Mouse (Mus musculus) Patski (cell line): ENCODE measurements around the gene Gm21860. TPM values are rescaled to one million over a fixed set of nuclear protein-coding genes. Genes with fewer than 3 reads are reported as not detected.
"Not testable (repeated sequence)": the region's sequence is repeated elsewhere in the genome, so short reads cannot be mapped to it uniquely, and the experiment has no call there.

ENCODE experiments used
- ATAC-seq: fragments of 100-300 bp; one replicate; pipeline ENCODE4 v1.8.0; 2021
- CTCF ChIA-PET: fragments of 350-600 bp; sonication (Branson Sonifier 250); formaldehyde crosslinking; loops from one replicate; lab custom pipeline; 2022; ENCODE audit warnings: inconsistent platforms; lab: Charles Lee
- POLR2A ChIA-PET: fragments of 350-600 bp; sonication (Branson Sonifier 250); formaldehyde crosslinking; loops from one replicate; lab custom pipeline; 2022; ENCODE audit warnings: antibody characterized with exemption, inconsistent platforms; lab: Charles Lee
- DNase-seq: peaks from one replicate; pipeline ENCODE4 v3.0.0-alpha.2; 2011; ENCODE audit warnings: low read depth, low spot score
- H3K27me3 ChIP-seq: fragments of 371-371 bp; one replicate; pipeline ENCODE4 v1.5.1; 2021
- CTCF ChIP-seq: fragments of 100-300 bp; IDR thresholded peaks from one replicate; pipeline ENCODE4 v1.5.1; 2021
- in situ Hi-C: fragments of 300-500 bp; cut with MboI; formaldehyde crosslinking; loops from 3 replicates; pipeline ENCODE4 v1.11.1; 2018; ENCODE audit warnings: low pct_unique_long_range_greater_than_20kb, mixed read lengths
- polyA plus RNA-seq: library from polyadenylated mRNA; unstranded; gene quantifications from one replicate; pipeline ENCODE4 v1.2.3, GENCODE M21; 2021

The Gm21860 gene
- polyA plus RNA-seq, 1 experiment from 2014 or later: not detected

GRCm38 (mm10) chrY:90738431-90738680, 16.3 kb downstream of the Gm21860 start:
- CTCF ChIA-PET: no interaction called here
- no peak for ATAC-seq
- no peaks in the 10 kb centered on the region for H3K27me3 ChIP-seq
- in situ Hi-C loops: no loop called here
- POLR2A ChIA-PET: no interaction called here
- no peak for TF ChIP-seq CTCF
- DNase-seq: no peak

- in situ Hi-C loops: no loop called here
- no peak for ATAC-seq
- no peak for DNase-seq
- H3K27me3 ChIP-seq: no peaks in the 10 kb centered on the region
- CTCF ChIA-PET: no interaction called here
- POLR2A ChIA-PET: no interaction called here
- no peak for TF ChIP-seq CTCF
Observed at GRCm38 (mm10) chrY:90737606-90738430, 16.8 kb downstream of the Gm21860 start.

GRCm38 (mm10) chrY:90736217-90737000, 18.2 kb downstream of the Gm21860 start:
- POLR2A ChIA-PET, in situ Hi-C loops, DNase-seq, H3K27me3 ChIP-seq, ATAC-seq, CTCF ChIA-PET: not testable (repeated sequence)

- H3K27me3 ChIP-seq, POLR2A ChIA-PET, CTCF ChIA-PET, ATAC-seq, DNase-seq, in situ Hi-C loops: not testable (repeated sequence)
Observed at GRCm38 (mm10) chrY:90735181-90735895, 19.3 kb downstream of the Gm21860 start.

- H3K27me3 ChIP-seq, POLR2A ChIA-PET, CTCF ChIA-PET, in situ Hi-C loops: not testable (repeated sequence)
- ATAC-seq: peak; percentile 63
- peak; percentile 79 for DNase-seq
Observed at GRCm38 (mm10) chrY:90734334-90734696, 20.3 kb downstream of the Gm21860 start.

DNA sequence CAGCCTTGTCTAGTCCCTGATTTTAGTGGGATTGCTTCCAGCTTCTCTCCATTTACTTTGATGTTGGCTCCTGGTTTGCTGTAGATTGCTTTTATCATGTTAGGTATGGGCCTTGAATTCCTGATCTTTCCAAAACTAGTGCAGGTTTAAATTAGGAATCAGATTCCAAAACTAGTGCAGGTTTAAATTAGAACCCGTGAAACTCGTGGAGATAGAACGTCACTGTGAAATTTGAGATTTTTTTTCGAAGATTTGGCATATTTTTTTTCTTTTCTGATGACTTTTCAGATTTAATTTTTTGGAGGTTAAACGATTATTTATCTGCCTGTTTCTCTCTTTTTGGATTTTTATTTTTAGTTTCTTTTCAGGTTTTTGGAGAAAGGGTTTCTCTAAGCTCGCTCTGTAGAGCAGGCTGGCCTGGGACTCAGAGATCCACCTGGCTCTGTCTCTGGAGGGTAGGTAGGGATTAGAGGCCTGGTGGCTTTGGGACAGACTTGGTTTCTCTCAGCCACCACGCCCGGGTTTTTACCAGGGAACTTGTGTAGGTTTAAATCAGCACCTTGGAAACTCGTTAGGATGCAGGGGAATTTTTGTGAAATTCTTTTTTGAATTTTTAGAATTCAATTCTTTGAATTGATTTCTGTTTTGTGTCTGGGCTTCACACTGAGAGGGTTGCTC, 20.8 kb downstream of the Gm21860 start:
- CTCF ChIA-PET, H3K27me3 ChIP-seq, ATAC-seq, in situ Hi-C loops, POLR2A ChIA-PET, DNase-seq: not testable (repeated sequence)

DNA sequence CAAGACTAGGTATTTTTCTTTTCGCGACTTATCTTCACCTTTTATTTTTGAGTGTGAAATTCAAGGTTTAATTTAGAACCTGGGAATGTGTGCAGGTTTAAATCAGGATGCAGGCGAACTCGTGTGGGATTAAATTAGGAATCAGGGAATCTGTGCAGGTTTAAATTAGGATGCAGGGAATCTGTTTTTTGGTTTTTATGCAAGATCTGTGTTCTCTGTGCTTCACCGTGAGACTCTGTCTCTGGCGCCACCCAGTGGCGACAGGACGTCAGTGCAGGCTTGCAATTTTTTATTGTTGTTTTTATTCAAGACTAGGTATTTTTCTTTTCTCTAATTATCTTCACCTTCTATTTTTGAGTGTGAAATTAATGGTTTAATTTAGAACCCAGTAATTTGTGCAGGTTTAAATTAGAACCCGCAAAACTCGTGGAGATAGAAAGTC, 22.5 kb downstream of the Gm21860 start:
- CTCF ChIA-PET, POLR2A ChIA-PET, in situ Hi-C loops, H3K27me3 ChIP-seq: not testable (repeated sequence)
- ATAC-seq (peak; percentile 36), DNase-seq (peak; percentile 100)

DNA sequence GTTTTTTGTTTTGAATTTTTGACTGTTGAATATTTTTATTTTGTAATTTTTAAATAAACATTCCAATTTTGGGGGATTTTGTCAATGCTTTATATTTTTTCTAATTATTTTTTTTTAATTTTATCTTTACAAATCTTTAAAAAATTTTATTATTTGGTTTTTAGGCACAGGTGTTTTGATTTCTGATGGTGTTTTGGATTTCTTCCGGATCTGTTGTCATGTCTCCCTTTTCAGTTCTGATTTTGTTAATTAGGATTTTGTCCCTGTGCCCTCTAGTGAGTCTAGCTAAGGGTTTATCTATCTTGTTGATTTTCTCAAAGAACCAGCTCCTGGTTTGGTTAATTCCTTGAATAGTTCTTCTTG, 23.0 kb downstream of the Gm21860 start:
- ATAC-seq, DNase-seq, H3K27me3 ChIP-seq, in situ Hi-C loops, CTCF ChIA-PET, POLR2A ChIA-PET: not testable (repeated sequence)

DNA sequence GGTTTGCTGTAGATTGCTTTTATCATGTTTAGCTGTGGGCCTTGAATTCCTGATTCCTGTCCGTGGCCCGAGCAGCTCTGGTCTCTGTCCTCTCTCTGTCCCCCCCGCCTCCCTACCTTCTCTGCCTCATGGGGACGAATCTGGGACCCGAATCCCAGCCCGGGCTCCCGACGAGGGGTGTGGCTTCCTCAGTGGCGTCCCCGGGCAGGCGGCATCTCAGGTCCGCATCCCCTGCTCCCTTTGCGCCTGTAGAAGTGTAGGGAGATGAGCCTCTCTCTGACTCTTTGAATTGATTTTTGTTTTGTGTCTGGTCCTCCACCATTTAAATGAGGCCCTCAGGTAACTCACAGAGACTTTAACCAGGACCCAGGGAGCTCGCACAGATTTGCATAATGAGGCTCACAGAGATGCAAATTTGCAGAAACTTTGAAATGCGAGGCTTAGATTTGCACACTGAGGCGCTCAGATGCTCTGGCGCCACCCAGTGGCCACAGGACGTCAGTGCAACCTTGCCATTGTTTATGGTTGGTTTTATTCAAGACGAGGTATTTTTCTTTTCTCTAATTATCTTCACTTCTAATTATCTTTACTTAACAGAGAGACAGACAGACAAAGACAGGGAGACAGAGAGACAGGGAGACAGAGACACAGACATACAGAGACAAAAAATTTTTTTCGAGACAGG, 23.6 kb downstream of the Gm21860 start:
- in situ Hi-C loops, DNase-seq, CTCF ChIA-PET, H3K27me3 ChIP-seq, POLR2A ChIA-PET: not testable (repeated sequence)
- peak; percentile 38 for ATAC-seq

DNA sequence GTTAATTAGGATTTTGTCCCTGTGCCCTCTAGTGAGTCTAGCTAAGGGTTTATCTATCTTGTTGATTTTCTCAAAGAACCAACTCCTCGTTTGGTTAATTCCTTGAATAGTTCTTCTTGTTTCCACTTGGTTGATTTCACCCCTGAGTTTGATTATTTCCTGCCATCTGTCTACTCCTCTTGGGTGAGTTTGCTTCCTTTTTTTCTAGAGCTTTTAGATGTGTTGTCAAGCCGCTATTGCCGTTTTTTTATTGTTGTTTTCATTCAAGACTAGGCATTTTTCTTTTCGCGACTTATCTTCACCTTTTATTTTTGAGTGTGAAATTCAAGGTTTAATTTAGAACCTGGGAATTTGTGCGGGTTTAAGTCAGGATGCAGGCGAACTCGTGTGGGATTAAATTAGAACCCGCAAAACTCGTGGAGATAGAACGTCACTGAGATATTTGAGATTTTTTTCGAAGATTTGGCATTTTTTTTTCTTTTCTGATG, 24.8 kb downstream of the Gm21860 start:
- in situ Hi-C loops, ATAC-seq, DNase-seq, H3K27me3 ChIP-seq, POLR2A ChIA-PET, CTCF ChIA-PET: not testable (repeated sequence)

DNA sequence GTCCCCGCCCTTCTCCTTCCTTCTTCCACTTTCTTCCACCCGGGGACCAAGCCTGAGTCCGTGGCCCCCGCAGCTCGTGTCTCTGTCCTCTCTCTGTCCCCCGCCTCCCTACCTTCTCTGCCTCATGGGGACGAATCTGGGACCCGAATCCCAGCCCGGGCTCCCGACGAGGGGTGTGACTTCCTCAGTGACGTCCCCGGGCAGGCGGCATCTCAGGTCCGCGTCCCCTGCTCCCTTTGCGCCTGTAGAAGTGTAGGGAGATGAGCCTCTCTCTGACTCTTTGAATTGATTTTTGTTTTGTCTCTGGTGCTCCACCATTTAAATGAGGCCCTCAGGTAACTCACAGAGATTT, 25.7 kb downstream of the Gm21860 start:
- H3K27me3 ChIP-seq, CTCF ChIA-PET, in situ Hi-C loops, DNase-seq, POLR2A ChIA-PET: not testable (repeated sequence)
- peak; percentile 35 for ATAC-seq

DNA sequence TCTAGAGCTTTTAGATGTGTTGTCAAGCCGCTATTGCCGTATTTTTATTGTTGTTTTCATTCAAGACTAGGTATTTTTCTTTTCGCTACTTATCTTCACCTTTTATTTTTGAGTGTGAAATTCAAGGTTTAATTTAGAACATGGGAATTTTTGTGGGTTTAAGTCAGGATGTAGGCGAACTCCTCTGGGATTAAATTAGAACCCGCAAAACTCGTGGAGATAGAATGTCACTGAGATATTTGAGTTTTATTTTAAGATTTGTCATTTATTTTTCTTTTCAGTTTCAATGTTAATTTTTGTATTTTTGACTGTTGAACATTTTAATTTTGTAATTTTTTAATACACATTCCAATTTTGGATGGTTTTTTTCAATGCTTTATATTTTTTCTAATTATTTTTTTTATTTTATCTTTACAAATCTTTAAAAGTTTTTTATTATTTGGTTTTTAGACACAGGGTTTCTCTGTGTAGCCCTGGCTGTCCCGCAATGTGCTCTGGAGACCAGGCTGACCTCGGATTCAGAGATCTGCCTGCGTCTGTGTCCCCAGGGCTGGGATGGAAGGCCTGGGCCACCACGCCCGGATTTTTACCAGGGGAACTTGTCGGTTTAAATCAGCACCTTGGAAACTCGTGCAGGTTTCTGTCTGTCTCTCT, 26.2 kb downstream of the Gm21860 start:
- POLR2A ChIA-PET, in situ Hi-C loops, CTCF ChIA-PET, DNase-seq, H3K27me3 ChIP-seq: not testable (repeated sequence)
- peak; percentile 24 for ATAC-seq

DNA sequence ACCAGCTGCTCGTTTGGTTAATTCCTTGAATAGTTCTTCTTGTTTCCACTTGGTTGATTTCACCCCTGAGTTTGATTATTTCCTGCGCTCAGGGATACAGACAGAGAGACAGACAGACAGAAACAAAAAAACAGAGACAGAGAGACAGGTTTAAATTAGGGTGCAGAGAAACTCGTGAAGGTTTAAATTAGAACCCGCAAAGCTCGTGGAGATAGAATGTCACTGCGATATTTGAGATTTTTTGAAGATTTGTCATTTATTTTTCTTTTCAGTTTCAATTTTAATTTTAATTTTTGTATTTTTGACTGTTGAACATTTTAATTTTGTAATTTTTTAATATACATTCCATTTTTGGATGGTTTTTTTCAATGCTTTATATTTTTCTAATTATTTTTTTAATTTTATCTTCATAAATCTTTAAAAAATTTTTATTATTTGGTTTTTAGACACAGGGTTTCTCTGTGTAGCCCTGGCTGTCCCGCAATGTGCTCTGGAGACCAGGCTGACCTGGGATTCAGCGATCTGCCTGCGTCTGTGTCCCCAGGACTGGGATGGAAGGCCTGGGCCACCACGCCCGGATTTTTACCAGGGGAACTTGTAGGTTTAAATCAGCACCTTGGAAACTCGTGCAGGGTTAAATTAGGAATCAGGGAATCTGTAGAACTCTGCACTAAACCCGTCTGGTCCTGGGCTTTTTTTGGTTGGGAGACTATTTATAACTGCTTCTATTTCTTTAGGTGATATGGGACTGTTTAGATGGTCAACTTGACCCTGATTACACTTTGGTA, 27.3 kb downstream of the Gm21860 start:
- POLR2A ChIA-PET, CTCF ChIA-PET, in situ Hi-C loops, H3K27me3 ChIP-seq: not testable (repeated sequence)
- DNase-seq: peak; percentile 99
- peak; percentile 51 for ATAC-seq
